Mouse (Mus musculus) ES-Bruce4 (cell line): ENCODE measurements around the gene Nthl1.

Source experiments
- CTCF ChIP-seq: IDR thresholded peaks from one replicate; pipeline ENCODE4 v1.8.1; 2011; ENCODE audit warnings: low read depth, low read length
- POLR2A ChIP-seq: IDR thresholded peaks from one replicate; pipeline ENCODE4 v1.8.1; 2011; ENCODE audit warnings: low read length; ENCODE audit not compliant: insufficient read depth

- TF ChIP-seq CTCF, result no peak
- TF ChIP-seq POLR2A, result no peak
Measured at GRCm38 (mm10) chr17:24641944-24642343, 9.5 kb downstream of the Nthl1 start.
